Mouse (Mus musculus): Measurements from ENCODE around the gene Klre1. TPM values are rescaled to one million over a fixed set of nuclear protein-coding genes. Genes with fewer than 3 reads are reported as not detected.

The Klre1 gene
- not detected in 2 replicates for polyA plus RNA-seq (2012; rRNA removed)

GRCm38 (mm10) chr6:129577605-129578004 lies at the start of gene Klre1:
TSS of gene Klre1 (plus strand) at chr6:129577905.

GRCm38 (mm10) chr6:129532942-129533860 lies 44.5 kb upstream of the Klre1 start, which contains the start of gene Gabarapl1:
TSS of gene Gabarapl1 (plus strand) at chr6:129533160.

GRCm38 (mm10) chr6:129591508-129591907 lies 13.8 kb downstream of the Klre1 start, which contains the start of gene Klrd1:
TSS of gene Klrd1 (plus strand) at chr6:129591782.

GRCm38 (mm10) chr6:129623735-129624134 lies 46.0 kb downstream of the Klre1 start, which contains the start of gene Klrk1:
TSS of gene Klrk1 (minus strand) at chr6:129623864.

Other genes with a start within 250 kb of the Klre1 start
- not detected in 2 replicates for gene 4922502D21Rik, start 246.1 kb upstream of the Klre1 start, polyA plus RNA-seq (2012; rRNA removed)
- gene Clec12a, start 235.2 kb upstream of the Klre1 start, polyA plus RNA-seq (2012; rRNA removed): 0.22 and 0.23 TPM in 2 replicates
- not detected in 2 replicates for gene Clec12b, start 192.0 kb upstream of the Klre1 start, polyA plus RNA-seq (2012; rRNA removed)
- gene Clec1b, start 180.6 kb upstream of the Klre1 start, polyA plus RNA-seq (2012; rRNA removed): not detected in 2 replicates
- 0.10 and 0.28 TPM in 2 replicates for gene Clec9a, start 169.0 kb upstream of the Klre1 start, polyA plus RNA-seq (2012; rRNA removed)
- 0.15 and 0.60 TPM in 2 replicates for gene Clec1a, start 125.9 kb upstream of the Klre1 start, polyA plus RNA-seq (2012; rRNA removed)
- gene Olr1, start 70.7 kb upstream of the Klre1 start, polyA plus RNA-seq (2012; rRNA removed): not detected in 2 replicates
- not detected in 2 replicates for gene Tmem52b, start 65.3 kb upstream of the Klre1 start, polyA plus RNA-seq (2012; rRNA removed)
- gene Gabarapl1, start 44.7 kb upstream of the Klre1 start, polyA plus RNA-seq (2012; rRNA removed): 32.0 and 33.7 TPM in 2 replicates
- gene Klrd1, start 13.9 kb downstream of the Klre1 start, polyA plus RNA-seq (2012; rRNA removed): not detected in 2 replicates
- not detected in 2 replicates for gene Klrk1, start 46.0 kb downstream of the Klre1 start, polyA plus RNA-seq (2012; rRNA removed)
- gene Klrc3, start 65.4 kb downstream of the Klre1 start, polyA plus RNA-seq (2012; rRNA removed): not detected in 2 replicates
- gene Klrc2, start 82.8 kb downstream of the Klre1 start, polyA plus RNA-seq (2012; rRNA removed): not detected in 2 replicates
- not detected in 2 replicates for gene Klrc1, start 101.1 kb downstream of the Klre1 start, polyA plus RNA-seq (2012; rRNA removed)
- not detected in 2 replicates for gene Klri1, start 139.2 kb downstream of the Klre1 start, polyA plus RNA-seq (2012; rRNA removed)
- gene Klri2, start 162.6 kb downstream of the Klre1 start, polyA plus RNA-seq (2012; rRNA removed): not detected in 2 replicates
- not detected in 2 replicates for gene Gm156, start 206.4 kb downstream of the Klre1 start, polyA plus RNA-seq (2012; rRNA removed)